Mouse (Mus musculus): ENCODE data around the gene Pes1. TPM values are rescaled to one million over a fixed set of nuclear protein-coding genes. Genes with fewer than 3 reads are reported as not detected.

Gene Pes1
- polyA plus RNA-seq, 2 experiments = 34.2 to 35.4 TPM

- no peak for ATAC-seq (ENCODE audit: insufficient read depth)
- 19% methylated on average over 2 of the region's 2 CpGs for WGBS (ENCODE audit: insufficient replicate concordance)
- no peak for TF ChIP-seq EP300 (IDR thresholded peaks at IDR 0.05; ENCODE audit: low read depth)
- no peak for TF ChIP-seq CTCF (IDR thresholded peaks at IDR 0.05; ENCODE audit: low read depth)
- H3K4me3 ChIP-seq (ENCODE audit: insufficient read depth in 1 of 2, low read depth in 2 of 2, low read length in 2 of 2) = no peak overlapping the region
- no peaks in the 10 kb centered on the region for H3K27me3 ChIP-seq (ENCODE audit: control insufficient read depth, insufficient read depth, low read length)
- H3K9me3 ChIP-seq (ENCODE audit: control insufficient read depth, low read length) = no peaks in the 10 kb centered on the region
- H3K4me2 ChIP-seq (ENCODE audit: low read depth) = no peak overlapping the region
- no peaks in the 10 kb centered on the region for H3K36me3 ChIP-seq (replicated peaks; ENCODE audit: control insufficient read depth, insufficient read depth, low read depth)
- DNase-seq (ENCODE audit: low read depth in 3 of 3, low spot score in 3 of 3) = no peak
- H3K27ac ChIP-seq = no peak overlapping the region
- no peak overlapping the region for H3K9ac ChIP-seq (replicated peaks)
- H3K4me1 ChIP-seq (replicated peaks; ENCODE audit: control insufficient read depth in 2 of 2, insufficient read depth in 2 of 2, low read length in 1 of 2) = peaks cover 4 to 11% of the 10 kb centered on the region in 2 experiments
Measured at GRCm38 (mm10) chr11:3960901-3961300, 2.9 kb upstream of the Pes1 start.

GRCm38 (mm10) chr11:3961761-3962160, 2.0 kb upstream of the Pes1 start:
- WGBS (ENCODE audit: insufficient replicate concordance) = 51% methylated on average over 3 of the region's 3 CpGs
- ATAC-seq (ENCODE audit: insufficient read depth) = no peak
- DNase-seq (ENCODE audit: low read depth in 3 of 3, low spot score in 3 of 3) = no peak

GRCm38 (mm10) chr11:3963155-3963554, 620 bp upstream of the Pes1 start:
- Histone ChIP-seq H3K9ac (replicated peaks) (peak overlapping the region; percentile 87), H3K9me3 (ENCODE audit: control insufficient read depth, low read length) (no peaks in the 10 kb centered on the region), H3K36me3 (replicated peaks; ENCODE audit: control insufficient read depth, insufficient read depth, low read depth) (no peaks in the 10 kb centered on the region), H3K27me3 (ENCODE audit: control insufficient read depth, insufficient read depth, low read length) (no peaks in the 10 kb centered on the region), H3K27ac (no peak overlapping the region), H3K4me3 (ENCODE audit: insufficient read depth in 1 of 2, low read depth in 2 of 2, low read length in 2 of 2) (peak overlapping the region; percentile 92 to 94), H3K4me1 (replicated peaks; ENCODE audit: control insufficient read depth in 2 of 2, insufficient read depth in 2 of 2, low read length in 1 of 2) (peaks cover 4 to 11% of the 10 kb centered on the region in 2 experiments), H3K4me2 (ENCODE audit: low read depth) (peak overlapping the region; percentile 80)
- TF ChIP-seq EP300 (IDR thresholded peaks at IDR 0.05; ENCODE audit: low read depth) = no peak
- no peak for TF ChIP-seq CTCF (IDR thresholded peaks at IDR 0.05; ENCODE audit: low read depth)
- 65% methylated on average over 10 of the region's 10 CpGs for WGBS (ENCODE audit: insufficient replicate concordance)
- ATAC-seq (ENCODE audit: insufficient read depth) (peak; percentile 15; the same call in 1 of the 2 replicates), DNase-seq (ENCODE audit: low read depth in 3 of 3, low spot score in 3 of 3) (peak in 1 of 3 experiments; percentile 25)

More at GRCm38 (mm10) chr11:3961761-3962160, 2.0 kb upstream of the Pes1 start:
- Histone ChIP-seq H3K4me2 (ENCODE audit: low read depth) (no peak overlapping the region), H3K4me3 (ENCODE audit: insufficient read depth in 1 of 2, low read depth in 2 of 2, low read length in 2 of 2) (no peak overlapping the region), H3K27me3 (ENCODE audit: control insufficient read depth, insufficient read depth, low read length) (no peaks in the 10 kb centered on the region), H3K9me3 (ENCODE audit: control insufficient read depth, low read length) (no peaks in the 10 kb centered on the region), H3K9ac (replicated peaks) (no peak overlapping the region), H3K4me1 (replicated peaks; ENCODE audit: control insufficient read depth in 2 of 2, insufficient read depth in 2 of 2, low read length in 1 of 2) (peaks cover 4 to 11% of the 10 kb centered on the region in 2 experiments), H3K27ac (no peak overlapping the region), H3K36me3 (replicated peaks; ENCODE audit: control insufficient read depth, insufficient read depth, low read depth) (no peaks in the 10 kb centered on the region)
- TF ChIP-seq EP300 (IDR thresholded peaks at IDR 0.05; ENCODE audit: low read depth) (no peak), CTCF (IDR thresholded peaks at IDR 0.05; ENCODE audit: low read depth) (no peak)

- Histone ChIP-seq H3K27me3 (ENCODE audit: control insufficient read depth, insufficient read depth, low read length) (no peaks in the 10 kb centered on the region), H3K9me3 (ENCODE audit: control insufficient read depth, low read length) (no peaks in the 10 kb centered on the region), H3K4me2 (ENCODE audit: low read depth) (peak overlapping the region; percentile 80), H3K4me3 (ENCODE audit: insufficient read depth in 1 of 2, low read depth in 2 of 2, low read length in 2 of 2) (peak overlapping the region; percentile 92 to 94), H3K36me3 (replicated peaks; ENCODE audit: control insufficient read depth, insufficient read depth, low read depth) (peaks cover under 1% of the 10 kb centered on the region; the same call in 1 of the 2 replicates), H3K27ac (peak overlapping the region; percentile 61), H3K4me1 (replicated peaks; ENCODE audit: control insufficient read depth in 2 of 2, insufficient read depth in 2 of 2, low read length in 1 of 2) (peaks cover 4 to 11% of the 10 kb centered on the region in 2 experiments), H3K9ac (replicated peaks) (peak overlapping the region; percentile 87)
- DNase-seq (ENCODE audit: low read depth in 3 of 3, low spot score in 3 of 3) (peak in 1 of 3 experiments; percentile 34), ATAC-seq (ENCODE audit: insufficient read depth) (peak; percentile 60)
- 6% methylated on average over 11 of the region's 11 CpGs for WGBS (ENCODE audit: insufficient replicate concordance)
- TF ChIP-seq CTCF (IDR thresholded peaks at IDR 0.05; ENCODE audit: low read depth) (no peak), EP300 (IDR thresholded peaks at IDR 0.05; ENCODE audit: low read depth) (no peak)
Measured at GRCm38 (mm10) chr11:3964416-3965172, 819 bp downstream of the Pes1 start.

GRCm38 (mm10) chr11:3969837-3970236, 6.1 kb downstream of the Pes1 start:
- Histone ChIP-seq H3K9me3 (ENCODE audit: control insufficient read depth, low read length) (no peaks in the 10 kb centered on the region), H3K4me2 (ENCODE audit: low read depth) (no peak overlapping the region), H3K36me3 (replicated peaks; ENCODE audit: control insufficient read depth, insufficient read depth, low read depth) (peaks cover 21% of the 10 kb centered on the region), H3K4me3 (ENCODE audit: insufficient read depth in 1 of 2, low read depth in 2 of 2, low read length in 2 of 2) (no peak overlapping the region), H3K27ac (no peak overlapping the region), H3K9ac (replicated peaks) (no peak overlapping the region), H3K4me1 (replicated peaks; ENCODE audit: control insufficient read depth in 2 of 2, insufficient read depth in 2 of 2, low read length in 1 of 2) (peaks cover 3 to 6% of the 10 kb centered on the region in 2 experiments), H3K27me3 (ENCODE audit: control insufficient read depth, insufficient read depth, low read length) (no peaks in the 10 kb centered on the region)
- no peak for ATAC-seq (ENCODE audit: insufficient read depth)
- TF ChIP-seq EP300 (IDR thresholded peaks at IDR 0.05; ENCODE audit: low read depth) = no peak
- TF ChIP-seq CTCF (IDR thresholded peaks at IDR 0.05; ENCODE audit: low read depth) = 0 out of 2 replicates have a peak, but pooled peaks have one; percentile 21
- DNase-seq (ENCODE audit: low read depth in 3 of 3, low spot score in 3 of 3) = no peak
- 64% methylated on average over 3 of the region's 3 CpGs for WGBS (ENCODE audit: insufficient replicate concordance)

All from liver, embryonic 14.5 days (tissue).